Mouse (Mus musculus) myocyte (in vitro differentiated cells): ENCODE results near the gene Eepd1.

ENCODE experiments used
- E2F4 ChIP-seq: IDR thresholded peaks from one replicate; pipeline ENCODE4 v1.6.1; 2011; ENCODE audit warnings: mild to moderate bottlenecking, control low read depth, moderate library complexity; ENCODE audit not compliant: insufficient read depth
- POLR2A ChIP-seq: IDR thresholded peaks from one replicate; pipeline ENCODE4 v1.6.1; 2011; ENCODE audit warnings: low read depth, mild to moderate bottlenecking, control low read depth, moderate library complexity; ENCODE audit not compliant: insufficient read length
- TCF3 ChIP-seq: IDR thresholded peaks from one replicate; pipeline ENCODE4 v1.6.1; 2011; ENCODE audit warnings: low read depth, control low read depth; ENCODE audit not compliant: insufficient read length

GRCm38 (mm10) chr9:25496703-25497102 is 15.4 kb downstream of the Eepd1 start:
- no peak for TF ChIP-seq POLR2A
- TF ChIP-seq TCF3: no peak
- TF ChIP-seq E2F4: no peak
